Mouse (Mus musculus) forebrain, embryonic 13.5 days (tissue): ENCODE data around the gene Bckdk. TPM values are rescaled to one million over a fixed set of nuclear protein-coding genes. Genes with fewer than 3 reads are reported as not detected.
A peak's percentile ranks its signal among the peaks of the same experiment; 100 is the strongest.
"Not testable (repeated sequence)": the region's sequence is repeated elsewhere in the genome, so short reads cannot be mapped to it uniquely, and the experiment has no call there.

Experiments
- ATAC-seq: fragments of 200-750 bp; cut with Nextera tagmentation; 2 replicates; pipeline ENCODE4 v1.8.0; 2017
- H3K27ac ChIP-seq: fragments of 300-500 bp; sonication (generic); 2 replicates; pipeline ENCODE4 v1.5.1; 2015; ENCODE audit warnings: inconsistent platforms, mild to moderate bottlenecking, moderate library complexity
- H3K27me3 ChIP-seq: fragments of 300-500 bp; sonication (generic); 2 replicates; pipeline ENCODE4 v1.6.1; 2015; ENCODE audit warnings: mild to moderate bottlenecking, inconsistent platforms
- H3K36me3 ChIP-seq: fragments of 300-500 bp; sonication (generic); 2 replicates; pipeline ENCODE4 v1.6.1; 2015; ENCODE audit warnings: mild to moderate bottlenecking, inconsistent platforms; ENCODE audit not compliant: poor library complexity, severe bottlenecking
- H3K4me1 ChIP-seq: fragments of 300-500 bp; sonication (generic); 2 replicates; pipeline ENCODE4 v1.6.1; 2015; ENCODE audit warnings: inconsistent platforms
- H3K4me2 ChIP-seq: fragments of 300-500 bp; sonication (generic); 2 replicates; pipeline ENCODE4 v1.6.1; 2015; ENCODE audit warnings: inconsistent platforms, mild to moderate bottlenecking, moderate library complexity
- H3K4me3 ChIP-seq: fragments of 300-500 bp; sonication (generic); 2 replicates; pipeline ENCODE4 v1.5.1; 2015; ENCODE audit warnings: mild to moderate bottlenecking, inconsistent platforms
- H3K9ac ChIP-seq: fragments of 300-500 bp; sonication (generic); 2 replicates; pipeline ENCODE4 v1.6.1; 2015; ENCODE audit warnings: mild to moderate bottlenecking, inconsistent platforms
- H3K9me3 ChIP-seq: fragments of 300-500 bp; sonication (generic); replicated peaks from 2 replicates; pipeline ENCODE4 v1.6.1; 2016; ENCODE audit warnings: inconsistent platforms
- WGBS: fragments of 180-500 bp; shearing (Covaris S2); methylation state at CpG from one replicate; pipeline ENCODE4 v1.1.7; 2015; 5-methylcytosine and 5-hydroxymethylcytosine counted together
- polyA plus RNA-seq: library from polyadenylated mRNA; unstranded; fragments of >200 nt; fragmentation: Nextera tagmentation; extraction: Ambion mirVana; gene quantifications from 2 replicates; pipeline ENCODE4 v1.2.1, GENCODE M21; 2015

The Bckdk gene
- polyA plus RNA-seq, 1 experiment from 2014 or later: 80.2 TPM

- Histone ChIP-seq H3K4me2 (no peak overlapping the region), H3K4me1 (peaks cover 31% of the 10 kb centered on the region), H3K27me3 (no peaks in the 10 kb centered on the region), H3K9me3 (no peaks in the 10 kb centered on the region), H3K36me3 (peaks cover 65% of the 10 kb centered on the region), H3K4me3 (no peak overlapping the region), H3K27ac (no peak overlapping the region), H3K9ac (no peak overlapping the region)
- WGBS: 96% methylated on average over 9 of the region's 9 CpGs
- ATAC-seq: no peak
Measured at GRCm38 (mm10) chr7:127879301-127879700, 24.6 kb upstream of the Bckdk start.

DNA sequence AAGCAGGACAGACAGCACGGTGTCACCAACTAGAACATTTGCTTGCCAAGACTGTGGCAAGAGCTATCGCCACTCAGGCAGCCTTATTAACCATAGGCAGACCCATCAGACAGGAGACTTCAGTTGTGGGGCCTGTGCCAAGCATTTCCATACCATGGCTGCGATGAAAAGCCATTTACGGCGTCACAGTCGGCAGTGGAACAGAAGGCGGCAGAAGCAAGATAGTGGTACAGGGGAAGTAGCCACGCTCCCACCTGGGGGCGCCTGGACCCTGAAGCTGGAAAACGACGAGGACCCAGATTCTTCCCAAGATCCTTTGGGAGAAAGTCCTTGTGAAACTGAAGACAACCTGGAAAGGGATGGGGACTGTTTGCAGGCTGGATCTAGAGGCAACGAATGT, 23.5 kb upstream of the Bckdk start:
- no peaks in the 10 kb centered on the region for H3K9me3 ChIP-seq
- H3K27ac ChIP-seq: no peak overlapping the region
- H3K4me1 ChIP-seq: peaks cover 37% of the 10 kb centered on the region
- no peaks in the 10 kb centered on the region for H3K27me3 ChIP-seq
- no peak overlapping the region for H3K4me2 ChIP-seq
- ATAC-seq: no peak
- 85% methylated on average over 12 of the region's 12 CpGs for WGBS
- peaks cover 76% of the 10 kb centered on the region for H3K36me3 ChIP-seq
- no peak overlapping the region for H3K4me3 ChIP-seq
- no peak overlapping the region for H3K9ac ChIP-seq

DNA sequence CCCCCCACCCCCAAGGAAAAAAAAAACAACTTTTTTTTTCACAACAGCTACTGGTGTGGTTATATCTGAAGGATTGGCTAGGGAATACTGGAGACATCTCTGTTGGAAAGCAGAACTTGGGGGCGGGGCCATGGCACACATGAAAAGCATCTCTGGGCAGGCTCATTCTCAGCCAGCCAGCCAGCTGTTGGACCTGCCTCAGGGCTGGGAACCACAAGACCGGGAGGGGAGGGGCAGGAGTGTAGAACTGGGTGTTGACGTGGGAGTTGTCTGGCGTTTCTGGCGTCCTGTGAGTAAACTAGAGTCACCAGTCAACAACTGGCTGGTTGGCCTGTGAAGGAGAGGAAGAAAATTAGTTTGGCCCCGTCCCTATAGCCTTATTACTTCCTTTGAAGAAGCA, 17.9 kb upstream of the Bckdk start:
- no peaks in the 10 kb centered on the region for H3K27me3 ChIP-seq
- H3K36me3 ChIP-seq: peaks cover 100% of the 10 kb centered on the region
- 0 out of 2 replicates have a peak overlapping the region, but pooled peaks have one; percentile 34 for H3K9ac ChIP-seq
- no peak overlapping the region for H3K27ac ChIP-seq
- WGBS: 73% methylated on average over 6 of the region's 6 CpGs
- H3K9me3 ChIP-seq: no peaks in the 10 kb centered on the region
- peaks cover 30% of the 10 kb centered on the region for H3K4me1 ChIP-seq
- no peak overlapping the region for H3K4me3 ChIP-seq
- no peak overlapping the region for H3K4me2 ChIP-seq
- ATAC-seq: no peak

- no peak overlapping the region for H3K27ac ChIP-seq
- H3K36me3 ChIP-seq: peaks cover 100% of the 10 kb centered on the region
- 90% methylated on average over 6 of the region's 6 CpGs for WGBS
- no peaks in the 10 kb centered on the region for H3K27me3 ChIP-seq
- H3K9ac ChIP-seq: peak overlapping the region; percentile 34; the same call in 1 of the 2 replicates
- peaks cover 30% of the 10 kb centered on the region for H3K4me1 ChIP-seq
- H3K4me3 ChIP-seq: no peak overlapping the region
- no peaks in the 10 kb centered on the region for H3K9me3 ChIP-seq
- H3K4me2 ChIP-seq: no peak overlapping the region
- no peak for ATAC-seq
Measured at GRCm38 (mm10) chr7:127886551-127886950, 17.3 kb upstream of the Bckdk start.

- Histone ChIP-seq H3K36me3 (peaks cover 95% of the 10 kb centered on the region), H3K4me1 (peaks cover 30% of the 10 kb centered on the region), H3K9me3 (no peaks in the 10 kb centered on the region), H3K4me2 (no peak overlapping the region), H3K4me3 (no peak overlapping the region), H3K27ac (no peak overlapping the region), H3K27me3 (no peaks in the 10 kb centered on the region), H3K9ac (no peak overlapping the region)
- WGBS: 85% methylated on average over 8 of the region's 8 CpGs
- no peak for ATAC-seq
Measured at GRCm38 (mm10) chr7:127887191-127887590, 16.7 kb upstream of the Bckdk start.

DNA sequence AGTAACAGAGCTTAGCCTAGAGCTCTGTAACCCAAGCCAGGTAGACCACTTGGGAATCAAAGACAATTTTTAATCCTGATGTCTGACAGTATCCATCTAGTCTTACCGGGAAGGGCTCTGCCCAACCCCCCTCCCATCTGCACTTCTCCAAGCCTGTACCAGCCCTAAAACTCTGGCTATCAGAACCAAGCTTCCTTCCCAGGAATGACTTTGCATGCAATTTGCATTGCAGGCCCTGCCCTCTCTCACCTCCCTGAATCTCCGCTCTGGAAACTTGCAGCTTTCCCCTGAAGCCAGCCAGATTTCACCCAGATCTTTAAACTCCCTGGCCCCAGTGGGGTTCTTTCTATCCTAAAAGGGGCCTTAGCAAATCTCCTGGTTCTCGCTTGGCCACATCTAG, 16.1 kb upstream of the Bckdk start:
- Histone ChIP-seq H3K4me1 (peaks cover 28% of the 10 kb centered on the region), H3K4me3 (no peak overlapping the region), H3K27me3 (no peaks in the 10 kb centered on the region), H3K36me3 (peaks cover 94% of the 10 kb centered on the region), H3K27ac (no peak overlapping the region), H3K9ac (no peak overlapping the region), H3K4me2 (no peak overlapping the region), H3K9me3 (no peaks in the 10 kb centered on the region)
- 86% methylated on average over 3 of the region's 3 CpGs for WGBS
- ATAC-seq: no peak

DNA sequence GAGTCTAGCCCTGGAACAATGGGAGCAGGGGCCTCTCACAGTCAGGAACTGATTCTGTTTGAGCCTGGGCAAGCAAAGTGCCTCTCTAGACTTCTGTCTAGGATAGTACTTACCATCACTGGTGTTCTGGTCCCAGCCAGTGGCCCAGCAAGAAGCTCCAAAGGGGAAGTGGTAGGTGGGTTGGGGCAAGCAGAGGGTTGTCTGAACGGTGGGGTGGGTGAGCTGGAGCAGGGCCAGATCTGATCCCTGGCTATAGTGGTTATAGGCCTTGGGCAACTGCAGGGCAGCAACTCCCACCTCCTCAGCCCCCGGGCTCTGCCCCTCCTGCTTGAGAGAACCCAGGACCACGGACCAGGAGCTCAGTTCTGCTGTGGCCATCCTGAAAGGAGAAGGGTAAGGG, 15.1 kb upstream of the Bckdk start:
- no peak overlapping the region for H3K9ac ChIP-seq
- H3K4me1 ChIP-seq: peaks cover 18% of the 10 kb centered on the region
- ATAC-seq: no peak
- no peaks in the 10 kb centered on the region for H3K9me3 ChIP-seq
- H3K36me3 ChIP-seq: peaks cover 94% of the 10 kb centered on the region
- H3K27ac ChIP-seq: no peak overlapping the region
- H3K4me2 ChIP-seq: no peak overlapping the region
- no peak overlapping the region for H3K4me3 ChIP-seq
- no peaks in the 10 kb centered on the region for H3K27me3 ChIP-seq
- WGBS: 80% methylated on average over 3 of the region's 3 CpGs

DNA sequence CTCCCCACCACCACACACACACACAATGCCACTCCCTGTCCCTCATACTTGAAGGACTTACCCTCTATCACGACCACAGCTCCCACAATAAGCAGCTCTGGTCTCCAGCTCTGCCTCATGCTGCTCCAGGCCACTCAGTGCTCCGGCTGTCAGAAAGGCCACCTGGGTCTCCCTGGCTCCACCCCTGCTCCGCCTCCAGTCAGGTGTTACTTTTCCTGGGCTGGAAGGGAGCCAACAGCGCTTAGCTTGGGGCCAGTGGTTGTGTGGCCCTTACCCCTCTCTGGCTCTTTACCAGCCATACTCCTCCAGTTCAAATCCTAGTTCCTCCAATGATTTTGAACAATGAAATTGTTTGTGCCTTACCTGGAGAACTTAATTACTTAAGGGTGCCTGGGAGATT, 13.1 kb upstream of the Bckdk start, which contains the start of gene Prss53:
Gene Prss53, minus strand, starts transcription at position 173 of the 400 bp plus-strand sequence.
- Histone ChIP-seq H3K36me3 (peaks cover 74% of the 10 kb centered on the region), H3K27me3 (no peaks in the 10 kb centered on the region), H3K4me2 (no peak within 1 kb of the TSS), H3K4me1 (peaks cover 10% of the 10 kb centered on the region), H3K9me3 (no peaks in the 10 kb centered on the region), H3K27ac (no peak within 1 kb of the TSS), H3K4me3 (no peak within 1 kb of the TSS), H3K9ac (no peak within 1 kb of the TSS)
- 36% methylated on average over 4 of the region's 4 CpGs for WGBS
- no peak for ATAC-seq

DNA sequence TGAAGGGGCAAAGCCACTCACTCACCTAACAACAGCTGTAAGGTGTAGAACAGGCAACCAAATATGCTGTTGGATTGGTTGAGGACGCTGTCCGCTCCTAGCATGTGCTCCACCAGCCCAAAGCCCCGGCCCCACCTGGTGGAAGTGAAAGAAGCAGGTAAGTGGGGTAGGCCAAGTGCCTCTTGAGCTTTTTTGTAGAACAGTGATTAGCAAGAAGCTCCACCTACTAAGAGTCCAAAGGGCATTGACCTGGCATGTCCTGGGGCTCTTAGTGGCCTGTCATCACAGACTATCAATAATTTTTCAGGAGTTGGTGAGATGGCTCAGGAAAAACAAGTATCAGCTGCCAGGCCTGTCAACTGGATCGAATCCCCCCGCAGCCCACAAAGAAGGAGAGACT, 9.4 kb upstream of the Bckdk start:
- Histone ChIP-seq H3K36me3 (peaks cover 38% of the 10 kb centered on the region), H3K4me1 (peaks cover 10% of the 10 kb centered on the region), H3K9ac (peak overlapping the region; percentile 66), H3K9me3 (no peaks in the 10 kb centered on the region), H3K4me3 (peak overlapping the region; percentile 54), H3K27ac (no peak overlapping the region), H3K4me2 (peak overlapping the region; percentile 78), H3K27me3 (no peaks in the 10 kb centered on the region)
- no peak for ATAC-seq
- whole genome bisulfite sequencing: 83% methylated on average over 5 of the region's 5 CpGs

DNA sequence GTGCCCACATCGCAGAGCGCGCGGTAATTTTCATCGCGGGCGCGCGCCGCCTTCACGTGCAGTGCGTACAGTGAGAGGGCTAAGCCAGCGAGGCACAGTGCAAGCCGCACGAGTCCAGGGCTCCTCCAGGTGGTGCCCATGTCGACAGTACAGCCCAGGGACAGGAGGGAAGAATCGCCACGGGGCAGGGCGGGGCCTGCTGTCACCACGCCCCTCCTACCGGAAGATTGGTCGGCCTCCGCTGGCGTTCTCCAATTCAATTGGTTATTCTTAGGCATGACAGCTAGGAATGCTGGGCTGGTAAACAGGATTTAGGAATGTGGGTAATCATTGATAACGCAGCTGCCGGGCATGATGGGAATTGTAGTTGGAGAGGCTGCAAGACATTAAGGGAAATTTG, 8.4 kb upstream of the Bckdk start, which contains the start of the genes Gm21974 and Vkorc1:
Gene Gm21974, minus strand, starts transcription at position 13 of the 400 bp plus-strand sequence.
Gene Vkorc1, minus strand, starts transcription at position 176 of the 400 bp plus-strand sequence.
- H3K27me3 ChIP-seq: no peaks in the 10 kb centered on the region
- H3K4me1 ChIP-seq: peaks cover 10% of the 10 kb centered on the region

DNA sequence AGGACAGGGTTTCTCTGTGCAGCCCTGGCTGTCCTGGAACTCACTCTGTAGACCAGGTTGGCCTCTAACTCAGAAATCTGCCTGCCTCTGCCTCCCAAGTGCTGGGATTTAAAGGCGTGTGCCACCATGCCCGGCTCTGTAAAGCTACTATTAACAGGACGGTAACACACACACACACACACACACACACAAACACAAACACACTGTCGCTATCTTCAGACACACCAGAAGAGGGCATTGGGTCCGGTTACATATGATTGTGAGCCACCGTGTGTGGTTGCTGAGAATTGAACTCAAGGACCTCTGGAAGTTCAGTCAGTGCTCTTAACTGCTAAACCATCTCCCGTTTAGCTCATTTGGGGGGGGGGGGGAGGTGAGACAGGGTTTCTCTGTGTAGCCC, 8.0 kb upstream of the Bckdk start:
- peaks cover 23% of the 10 kb centered on the region for H3K36me3 ChIP-seq
- not testable (repeated sequence) for H3K9me3 ChIP-seq, H3K9ac ChIP-seq, H3K27me3 ChIP-seq, ATAC-seq, H3K27ac ChIP-seq
- peaks cover 10% of the 10 kb centered on the region for H3K4me1 ChIP-seq
- WGBS: 69% methylated on average over 7 of the region's 7 CpGs
- peak overlapping the region; percentile 54; the same call in 1 of the 2 replicates for H3K4me3 ChIP-seq
- peak overlapping the region; percentile 78 for H3K4me2 ChIP-seq

More for the DNA sequence above, 8.4 kb upstream of the Bckdk start, which contains the start of the genes Gm21974 and Vkorc1:
- H3K9ac ChIP-seq: peak within 1 kb of the TSS; percentile 66
- H3K27ac ChIP-seq: peak within 1 kb of the TSS; percentile 66
- peak; percentile 98 for ATAC-seq
- peak within 1 kb of the TSS; percentile 54 for H3K4me3 ChIP-seq
- no peaks in the 10 kb centered on the region for H3K9me3 ChIP-seq
- under 1% methylated on average over 26 of the region's 26 CpGs for WGBS
- H3K36me3 ChIP-seq: peaks cover 28% of the 10 kb centered on the region
- peak within 1 kb of the TSS; percentile 78 for H3K4me2 ChIP-seq

DNA sequence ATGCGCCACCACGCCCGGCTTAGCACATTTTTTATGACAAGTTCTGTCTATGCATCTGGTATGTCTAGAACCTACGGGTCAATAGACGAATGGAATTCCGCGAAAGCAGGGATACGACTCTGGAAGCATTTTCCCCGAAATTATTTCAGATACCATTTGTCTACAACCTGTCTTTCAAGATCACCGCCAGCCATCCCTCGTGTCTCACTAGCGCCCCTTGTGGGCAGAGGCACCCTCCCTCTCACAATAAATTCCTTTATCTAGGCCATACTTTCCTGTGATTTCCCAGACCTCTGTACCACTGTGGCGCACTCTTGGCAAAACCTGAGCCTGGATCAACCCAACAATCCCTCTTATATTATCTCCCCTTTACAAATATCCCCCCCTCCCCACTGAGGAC, 7.5 kb upstream of the Bckdk start:
- Histone ChIP-seq H3K4me3 (no peak overlapping the region), H3K27ac (no peak overlapping the region), H3K9ac (no peak overlapping the region), H3K36me3 (peaks cover 18% of the 10 kb centered on the region), H3K4me2 (no peak overlapping the region), H3K27me3 (no peaks in the 10 kb centered on the region), H3K9me3 (no peaks in the 10 kb centered on the region), H3K4me1 (peaks cover 10% of the 10 kb centered on the region)
- WGBS: 62% methylated on average over 13 of the region's 13 CpGs
- no peak for ATAC-seq

DNA sequence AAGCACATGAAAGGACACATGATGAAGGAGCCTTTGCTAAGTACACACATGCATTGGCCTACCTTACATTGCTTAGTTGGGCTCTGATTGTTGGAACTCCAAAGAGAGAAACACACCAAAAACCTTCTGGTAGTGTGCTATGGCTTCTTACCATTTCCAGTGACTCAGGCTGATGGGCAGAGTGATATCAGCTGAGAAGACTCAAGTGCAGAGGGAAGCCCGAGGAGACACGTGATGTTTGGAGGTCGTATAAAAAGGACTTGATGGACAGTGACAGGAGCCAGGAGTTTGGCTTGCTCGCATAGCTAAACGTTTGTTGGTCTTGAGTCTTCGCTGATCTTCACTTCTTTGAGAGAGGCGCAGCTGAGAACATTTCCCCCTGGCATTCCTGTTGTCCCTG, 6.3 kb upstream of the Bckdk start:
- Histone ChIP-seq H3K9ac (no peak overlapping the region), H3K36me3 (peaks cover 13% of the 10 kb centered on the region), H3K4me1 (peaks cover 10% of the 10 kb centered on the region), H3K27ac (no peak overlapping the region), H3K4me3 (no peak overlapping the region), H3K27me3 (no peaks in the 10 kb centered on the region), H3K4me2 (no peak overlapping the region), H3K9me3 (no peaks in the 10 kb centered on the region)
- ATAC-seq: no peak
- WGBS: 89% methylated on average over 7 of the region's 7 CpGs
